Mouse (Mus musculus): Measurements from ENCODE around the gene Tiprl. TPM values are rescaled to one million over a fixed set of nuclear protein-coding genes. Genes with fewer than 3 reads are reported as not detected.

The Tiprl gene
- polyA plus RNA-seq (2014; fragmentation: Nextera tagmentation; extraction: Ambion mirVana), result 83.5 and 89.0 TPM in 2 replicates

GRCm38 (mm10) chr1:165236321-165237298 lies at the start of gene Tiprl:
Gene Tiprl, minus strand, starts transcription at chr1:165236996.
- peak within 1 kb of the TSS; percentile 91 for H3K4me2 ChIP-seq (ENCODE audit: low read length)
- H3K9ac ChIP-seq (ENCODE audit: low read length), result peak within 1 kb of the TSS; percentile 85
- peak within 1 kb of the TSS; percentile 88 for H3K4me3 ChIP-seq (ENCODE audit: low read depth, low read length)
- H3K4me1 ChIP-seq (replicated peaks; ENCODE audit: control insufficient read depth, insufficient read depth, low read length), result peaks cover 12% of the 10 kb centered on the region
- under 1% methylated on average over 72 of the region's 76 CpGs for WGBS
- H3K9me3 ChIP-seq (ENCODE audit: control insufficient read depth, low read length), result no peaks in the 10 kb centered on the region
- no peaks in the 10 kb centered on the region for H3K27me3 ChIP-seq (replicated peaks; ENCODE audit: control insufficient read depth, insufficient read depth, low read length)
- ATAC-seq (replicated peaks; ENCODE audit: low FRiP score, low TSS enrichment, low read depth) (peak; percentile 99), DNase-seq (ENCODE audit: low spot score) (peak; percentile 97)
- peak within 1 kb of the TSS; percentile 93 for H3K27ac ChIP-seq (ENCODE audit: low read depth)
- no peaks in the 10 kb centered on the region for H3K36me3 ChIP-seq (ENCODE audit: control insufficient read depth, insufficient read depth, low read length)

- no peaks in the 10 kb centered on the region for H3K27me3 ChIP-seq (replicated peaks; ENCODE audit: control insufficient read depth, insufficient read depth, low read length)
- DNase-seq (ENCODE audit: low spot score) (no peak), ATAC-seq (replicated peaks; ENCODE audit: low FRiP score, low TSS enrichment, low read depth) (no peak)
- peaks cover 14% of the 10 kb centered on the region; the same call in 1 of the 2 replicates for H3K4me1 ChIP-seq (replicated peaks; ENCODE audit: control insufficient read depth, insufficient read depth, low read length)
- H3K36me3 ChIP-seq (ENCODE audit: control insufficient read depth, insufficient read depth, low read length), result no peaks in the 10 kb centered on the region
- no peak overlapping the region for H3K4me3 ChIP-seq (ENCODE audit: low read depth, low read length)
- H3K9me3 ChIP-seq (ENCODE audit: control insufficient read depth, low read length), result no peaks in the 10 kb centered on the region
- WGBS, result 75% methylated on average over 7 of the region's 7 CpGs
- no peak overlapping the region for H3K27ac ChIP-seq (ENCODE audit: low read depth)
- no peak overlapping the region; the same call in 1 of the 2 replicates for H3K4me2 ChIP-seq (ENCODE audit: low read length)
- H3K9ac ChIP-seq (ENCODE audit: low read length), result no peak overlapping the region
Observed at GRCm38 (mm10) chr1:165284096-165284495, 47.3 kb upstream of the Tiprl start.

GRCm38 (mm10) chr1:165282967-165283345 lies 46.2 kb upstream of the Tiprl start:
- WGBS, result 19% methylated on average over 7 of the region's 7 CpGs
- peak overlapping the region; percentile 79; the same call in 1 of the 2 replicates for H3K9ac ChIP-seq (ENCODE audit: low read length)
- peak overlapping the region; percentile 66 for H3K4me3 ChIP-seq (ENCODE audit: low read depth, low read length)

GRCm38 (mm10) chr1:165282222-165282966 lies 45.6 kb upstream of the Tiprl start:
- Histone ChIP-seq H3K36me3 (ENCODE audit: control insufficient read depth, insufficient read depth, low read length) (no peaks in the 10 kb centered on the region), H3K4me2 (ENCODE audit: low read length) (peak overlapping the region; percentile 85), H3K9ac (ENCODE audit: low read length) (peak overlapping the region; percentile 79), H3K9me3 (ENCODE audit: control insufficient read depth, low read length) (no peaks in the 10 kb centered on the region), H3K4me1 (replicated peaks; ENCODE audit: control insufficient read depth, insufficient read depth, low read length) (peaks cover 14% of the 10 kb centered on the region; the same call in 1 of the 2 replicates), H3K27ac (ENCODE audit: low read depth) (peak overlapping the region; percentile 93), H3K27me3 (replicated peaks; ENCODE audit: control insufficient read depth, insufficient read depth, low read length) (no peaks in the 10 kb centered on the region), H3K4me3 (ENCODE audit: low read depth, low read length) (peak overlapping the region; percentile 66)
- DNase-seq (ENCODE audit: low spot score), result peak; percentile 81
- WGBS, result under 1% methylated on average over 33 of the region's 35 CpGs
- ATAC-seq (replicated peaks; ENCODE audit: low FRiP score, low TSS enrichment, low read depth), result peak; percentile 68

More at GRCm38 (mm10) chr1:165282967-165283345, 46.2 kb upstream of the Tiprl start:
- no peak for DNase-seq (ENCODE audit: low spot score)
- H3K4me1 ChIP-seq (replicated peaks; ENCODE audit: control insufficient read depth, insufficient read depth, low read length), result peaks cover 14% of the 10 kb centered on the region; the same call in 1 of the 2 replicates
- no peaks in the 10 kb centered on the region for H3K9me3 ChIP-seq (ENCODE audit: control insufficient read depth, low read length)
- no peaks in the 10 kb centered on the region for H3K36me3 ChIP-seq (ENCODE audit: control insufficient read depth, insufficient read depth, low read length)
- H3K27me3 ChIP-seq (replicated peaks; ENCODE audit: control insufficient read depth, insufficient read depth, low read length), result no peaks in the 10 kb centered on the region
- ATAC-seq (replicated peaks; ENCODE audit: low FRiP score, low TSS enrichment, low read depth), result no peak
- peak overlapping the region; percentile 85 for H3K4me2 ChIP-seq (ENCODE audit: low read length)
- no peak overlapping the region for H3K27ac ChIP-seq (ENCODE audit: low read depth)

- Histone ChIP-seq H3K4me2 (ENCODE audit: low read length) (peak overlapping the region; percentile 85), H3K36me3 (ENCODE audit: control insufficient read depth, insufficient read depth, low read length) (no peaks in the 10 kb centered on the region), H3K27me3 (replicated peaks; ENCODE audit: control insufficient read depth, insufficient read depth, low read length) (no peaks in the 10 kb centered on the region), H3K4me3 (ENCODE audit: low read depth, low read length) (peak overlapping the region; percentile 66), H3K27ac (ENCODE audit: low read depth) (peak overlapping the region; percentile 93), H3K9me3 (ENCODE audit: control insufficient read depth, low read length) (no peaks in the 10 kb centered on the region), H3K9ac (ENCODE audit: low read length) (peak overlapping the region; percentile 79), H3K4me1 (replicated peaks; ENCODE audit: control insufficient read depth, insufficient read depth, low read length) (peaks cover 14% of the 10 kb centered on the region; the same call in 1 of the 2 replicates)
- WGBS, result under 1% methylated on average over 38 of the region's 71 CpGs
- ATAC-seq (replicated peaks; ENCODE audit: low FRiP score, low TSS enrichment, low read depth) (peak; percentile 84), DNase-seq (ENCODE audit: low spot score) (peak; percentile 81)
Observed at GRCm38 (mm10) chr1:165281351-165282221, 44.8 kb upstream of the Tiprl start.

GRCm38 (mm10) chr1:165280741-165281140 lies 43.9 kb upstream of the Tiprl start:
- WGBS, result 41% methylated on average over 10 of the region's 10 CpGs
- peak overlapping the region; percentile 93 for H3K27ac ChIP-seq (ENCODE audit: low read depth)
- no peaks in the 10 kb centered on the region for H3K27me3 ChIP-seq (replicated peaks; ENCODE audit: control insufficient read depth, insufficient read depth, low read length)
- DNase-seq (ENCODE audit: low spot score) (no peak), ATAC-seq (replicated peaks; ENCODE audit: low FRiP score, low TSS enrichment, low read depth) (no peak)
- peak overlapping the region; percentile 79 for H3K9ac ChIP-seq (ENCODE audit: low read length)
- peak overlapping the region; percentile 85 for H3K4me2 ChIP-seq (ENCODE audit: low read length)
- H3K9me3 ChIP-seq (ENCODE audit: control insufficient read depth, low read length), result no peaks in the 10 kb centered on the region
- H3K4me3 ChIP-seq (ENCODE audit: low read depth, low read length), result peak overlapping the region; percentile 66; the same call in 1 of the 2 replicates
- no peaks in the 10 kb centered on the region for H3K36me3 ChIP-seq (ENCODE audit: control insufficient read depth, insufficient read depth, low read length)
- peaks cover 14% of the 10 kb centered on the region; the same call in 1 of the 2 replicates for H3K4me1 ChIP-seq (replicated peaks; ENCODE audit: control insufficient read depth, insufficient read depth, low read length)

GRCm38 (mm10) chr1:165274946-165275345 lies 38.1 kb upstream of the Tiprl start:
- no peaks in the 10 kb centered on the region for H3K9me3 ChIP-seq (ENCODE audit: control insufficient read depth, low read length)
- DNase-seq (ENCODE audit: low spot score), result no peak
- no peak overlapping the region for H3K4me2 ChIP-seq (ENCODE audit: low read length)
- no peak overlapping the region for H3K27ac ChIP-seq (ENCODE audit: low read depth)
- no peak overlapping the region for H3K9ac ChIP-seq (ENCODE audit: low read length)
- no peaks in the 10 kb centered on the region for H3K36me3 ChIP-seq (ENCODE audit: control insufficient read depth, insufficient read depth, low read length)
- no peak for ATAC-seq (replicated peaks; ENCODE audit: low FRiP score, low TSS enrichment, low read depth)
- no peaks in the 10 kb centered on the region for H3K27me3 ChIP-seq (replicated peaks; ENCODE audit: control insufficient read depth, insufficient read depth, low read length)
- 83% methylated on average over 6 of the region's 6 CpGs for WGBS
- no peak overlapping the region for H3K4me3 ChIP-seq (ENCODE audit: low read depth, low read length)
- no peaks in the 10 kb centered on the region for H3K4me1 ChIP-seq (replicated peaks; ENCODE audit: control insufficient read depth, insufficient read depth, low read length)
